Mouse (Mus musculus) yolk sac, embryonic 10.5 days (tissue): ENCODE results near the gene Rreb1.
A peak's percentile ranks its signal among the peaks of the same experiment; 100 is the strongest.

ENCODE experiments used
- DNase-seq: peaks from one replicate; pipeline ENCODE4 v3.0.0-alpha.2; 2017; ENCODE audit warnings: low spot score

Gene Rreb1

DNA sequence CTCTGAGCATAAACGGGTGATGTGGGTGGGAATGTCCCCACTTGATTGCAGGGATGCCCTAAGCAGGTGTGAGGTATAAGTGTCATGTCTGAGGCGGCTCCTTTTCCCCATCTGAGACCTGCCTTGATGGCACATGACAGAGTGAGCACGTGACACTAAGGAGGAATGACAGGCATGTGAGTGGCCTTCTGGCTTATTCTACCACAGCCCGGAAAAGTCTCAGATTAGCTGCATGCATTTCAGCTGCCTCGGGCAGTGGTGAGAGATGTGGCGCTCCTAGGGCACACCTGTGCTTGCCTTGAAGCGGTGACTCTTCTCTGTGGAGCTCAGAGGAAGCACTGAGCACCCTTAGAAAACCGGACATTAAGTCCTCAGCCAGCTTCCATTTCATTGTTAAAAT, 167.2 kb downstream of the Rreb1 start:
- no peak for DNase-seq

GRCm38 (mm10) chr13:37946734-37947133, 168.5 kb downstream of the Rreb1 start:
- peak; percentile 76 for DNase-seq

GRCm38 (mm10) chr13:37952981-37953380, 174.8 kb downstream of the Rreb1 start:
- DNase-seq: no peak

GRCm38 (mm10) chr13:37954318-37954717, 176.1 kb downstream of the Rreb1 start:
- DNase-seq: no peak

DNA sequence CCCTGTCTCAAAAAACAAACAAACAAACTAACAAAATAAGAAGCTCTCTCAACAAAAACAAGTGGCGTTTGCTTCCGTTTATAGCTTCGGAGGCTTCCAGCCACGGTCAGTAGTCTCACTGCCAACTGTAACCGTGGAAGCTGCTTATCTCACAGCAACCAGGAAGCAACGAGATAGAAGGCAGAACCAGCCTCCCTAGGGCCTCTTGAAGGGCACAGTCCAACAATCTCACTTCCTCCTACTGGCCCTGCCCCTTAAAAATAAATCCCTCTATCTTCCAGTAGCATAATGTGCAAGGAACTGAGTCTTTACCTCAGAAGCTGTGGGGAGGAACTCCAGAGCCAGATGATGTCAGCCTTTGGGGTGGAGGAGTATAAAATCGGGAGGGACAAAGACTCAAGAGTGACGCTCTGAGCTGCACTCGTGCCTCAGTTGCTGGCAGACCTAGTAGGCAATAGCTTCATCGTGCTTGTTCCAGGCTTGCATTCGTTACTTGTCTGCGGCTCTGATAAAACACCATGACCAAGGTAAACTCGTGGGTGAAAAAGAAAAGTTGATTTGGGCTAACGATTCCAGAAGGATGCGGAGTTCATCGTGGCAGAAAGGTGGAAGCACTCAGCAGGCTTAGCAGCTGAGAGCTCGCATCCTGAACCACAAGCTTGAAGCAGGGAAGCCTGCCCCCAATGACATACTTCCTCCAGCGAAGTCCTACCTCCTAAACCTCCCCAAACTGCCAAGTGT, 180.5 kb downstream of the Rreb1 start:
- DNase-seq: no peak

DNA sequence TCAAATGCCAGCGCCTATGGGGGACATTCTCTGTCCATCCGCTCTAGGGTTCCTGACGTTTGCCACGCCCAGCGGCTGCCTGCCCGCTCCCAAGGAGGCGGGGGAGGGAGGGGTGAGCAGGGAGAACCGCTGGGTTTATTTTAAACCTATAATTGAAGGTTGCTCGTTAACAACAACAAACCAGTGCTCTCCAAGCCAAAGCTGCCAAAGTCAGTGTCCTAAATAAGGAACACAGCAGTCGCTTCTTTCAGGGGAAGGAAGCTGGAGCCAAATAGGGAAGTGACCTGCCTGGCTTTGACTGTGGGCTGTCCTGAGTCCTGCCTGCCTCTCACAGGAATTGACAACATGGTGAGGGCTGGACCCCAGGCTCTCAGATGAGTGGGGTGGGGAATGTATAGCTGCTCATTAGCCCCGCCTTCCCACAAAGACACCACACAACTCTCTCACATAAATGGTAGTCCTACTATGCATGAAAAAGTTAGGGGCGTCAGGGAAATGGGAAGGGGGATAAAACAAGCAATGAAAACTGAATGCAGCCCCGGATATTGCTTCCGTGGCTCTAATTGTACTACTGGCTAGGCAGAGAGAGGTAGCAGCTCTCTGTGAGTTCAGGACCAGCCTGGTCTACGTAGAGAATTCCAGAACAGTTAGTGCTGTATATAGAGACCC, 181.2 kb downstream of the Rreb1 start:
- DNase-seq: no peak

DNA sequence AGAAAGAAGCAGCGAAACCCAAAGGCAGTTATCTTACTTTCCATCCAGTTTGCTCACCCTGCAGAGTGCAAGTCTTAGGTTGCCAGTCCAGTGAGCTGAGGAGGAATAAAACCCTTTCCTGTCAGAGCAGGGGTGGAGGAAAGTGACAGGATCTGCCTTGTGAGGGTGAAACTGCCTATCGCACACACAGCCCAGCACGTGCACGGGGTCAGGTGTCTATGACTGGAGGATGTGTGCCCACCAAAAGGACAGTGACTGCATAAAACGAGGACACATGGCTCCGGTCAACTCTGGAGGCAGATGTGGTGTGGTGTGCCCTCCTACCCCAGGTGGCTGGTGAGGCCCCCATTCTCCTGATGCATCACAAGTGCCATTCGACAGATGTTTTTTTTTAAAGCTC, 181.7 kb downstream of the Rreb1 start:
- no peak for DNase-seq

- DNase-seq: no peak
Measured at GRCm38 (mm10) chr13:37962541-37962940, 184.3 kb downstream of the Rreb1 start.

DNA sequence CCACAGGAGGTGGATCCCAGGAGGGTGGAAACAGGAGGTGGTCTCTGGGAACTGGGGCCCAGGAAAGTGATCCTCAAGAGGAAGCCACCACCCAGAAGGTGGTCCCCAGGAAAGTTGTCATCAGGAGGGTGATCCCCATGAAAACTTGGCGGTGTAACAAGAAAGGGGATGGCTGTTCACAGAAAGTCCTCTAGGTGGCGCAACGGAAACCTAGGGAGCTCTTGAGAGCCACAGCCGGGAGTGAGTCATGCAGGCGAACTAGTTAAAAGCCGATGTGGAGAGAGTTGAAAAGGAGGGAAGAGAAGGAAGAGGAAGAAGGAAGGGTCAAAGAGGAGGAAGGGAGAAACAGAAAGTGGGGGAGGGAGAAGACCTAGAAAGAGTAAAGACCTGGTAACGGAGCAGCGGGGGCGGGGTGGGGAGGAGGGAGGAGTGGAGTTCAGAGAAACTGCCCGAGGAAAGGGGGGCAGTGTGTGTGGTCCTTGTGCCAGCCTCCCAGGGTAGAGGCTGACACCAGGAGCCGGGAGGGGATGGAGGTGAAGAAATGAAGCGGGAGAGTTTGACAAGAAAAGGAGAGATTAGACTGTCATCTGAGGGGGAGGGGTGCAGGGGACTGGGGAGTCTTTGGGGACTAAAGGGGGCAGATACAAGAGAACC, 185.3 kb downstream of the Rreb1 start:
- DNase-seq: peak; percentile 73

GRCm38 (mm10) chr13:37964128-37965087, 186.2 kb downstream of the Rreb1 start:
- DNase-seq: no peak

DNA sequence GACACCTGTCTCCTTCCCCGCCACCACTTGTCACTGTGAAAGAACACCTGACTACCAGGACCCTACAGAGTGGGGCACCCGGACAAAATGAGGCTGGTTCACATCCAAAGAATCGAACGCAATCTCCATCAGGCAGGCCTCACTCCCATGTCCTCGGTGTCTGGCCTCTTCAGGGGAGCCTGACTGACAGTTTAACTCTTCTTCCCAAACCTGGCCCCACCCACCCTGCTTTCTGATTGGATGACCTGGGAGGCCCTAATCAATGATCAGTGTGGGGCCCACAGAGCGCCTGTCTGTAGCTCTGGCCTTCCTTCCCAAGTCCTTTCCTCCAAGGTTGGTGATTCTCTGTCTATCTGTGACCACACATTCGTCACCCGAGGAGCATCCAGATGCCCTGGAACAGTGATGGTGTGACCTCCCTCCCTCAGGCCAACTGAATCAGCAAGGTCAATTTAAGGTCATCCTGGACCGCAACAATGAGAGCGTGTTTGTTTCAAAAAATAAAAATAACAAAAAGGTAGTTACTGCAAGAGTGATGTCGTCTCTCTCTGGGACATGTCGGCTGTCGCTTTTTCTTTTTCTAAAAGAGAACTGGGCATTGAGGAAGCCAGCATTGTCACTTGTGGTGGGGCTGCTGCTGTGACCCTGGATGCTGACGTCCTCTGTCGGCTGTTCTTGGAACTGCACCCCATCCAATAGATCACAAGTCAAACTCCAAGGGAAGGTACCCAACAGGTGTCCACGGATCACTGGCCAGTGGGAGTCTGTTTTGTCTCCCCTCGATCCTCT, 187.1 kb downstream of the Rreb1 start:
- no peak for DNase-seq

DNA sequence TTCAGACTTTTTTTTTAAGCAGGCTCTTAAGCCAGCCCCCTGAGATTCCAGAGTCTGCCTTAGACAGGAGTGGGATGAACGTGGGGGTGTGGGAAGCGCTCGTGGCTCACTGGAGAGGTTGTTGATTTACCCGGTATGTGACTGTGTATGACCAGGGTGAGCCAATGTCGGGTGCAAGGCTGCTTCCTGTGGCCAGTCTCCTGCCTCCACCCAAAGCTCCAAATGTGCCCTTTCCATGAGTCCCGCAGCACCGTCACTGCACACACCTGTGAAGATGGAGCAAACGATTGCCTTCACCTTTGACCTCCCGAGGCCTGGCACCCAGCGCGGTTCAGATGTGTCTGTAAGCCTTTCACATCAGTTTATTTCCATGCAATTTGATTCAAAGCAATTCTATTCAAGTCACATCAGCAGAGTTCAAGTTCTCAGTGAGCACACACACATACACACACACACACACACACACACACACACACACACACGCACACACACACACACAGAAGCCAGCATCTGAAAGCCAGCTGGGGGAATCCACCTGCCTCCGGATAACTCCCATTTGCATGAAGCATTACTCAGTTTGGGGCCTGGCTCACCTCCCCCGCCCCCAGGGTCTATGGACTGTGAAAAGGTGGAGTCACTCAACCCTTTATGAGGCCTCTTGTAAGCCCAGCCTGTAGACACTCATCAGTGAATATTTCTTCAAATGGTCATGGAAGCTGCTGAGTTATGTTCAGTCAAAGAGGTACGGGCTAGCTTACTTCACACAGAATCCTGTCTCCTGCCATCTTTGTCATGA, 188.3 kb downstream of the Rreb1 start:
- DNase-seq: no peak

- no peak for DNase-seq
Measured at GRCm38 (mm10) chr13:37967052-37967437, 188.8 kb downstream of the Rreb1 start.

DNA sequence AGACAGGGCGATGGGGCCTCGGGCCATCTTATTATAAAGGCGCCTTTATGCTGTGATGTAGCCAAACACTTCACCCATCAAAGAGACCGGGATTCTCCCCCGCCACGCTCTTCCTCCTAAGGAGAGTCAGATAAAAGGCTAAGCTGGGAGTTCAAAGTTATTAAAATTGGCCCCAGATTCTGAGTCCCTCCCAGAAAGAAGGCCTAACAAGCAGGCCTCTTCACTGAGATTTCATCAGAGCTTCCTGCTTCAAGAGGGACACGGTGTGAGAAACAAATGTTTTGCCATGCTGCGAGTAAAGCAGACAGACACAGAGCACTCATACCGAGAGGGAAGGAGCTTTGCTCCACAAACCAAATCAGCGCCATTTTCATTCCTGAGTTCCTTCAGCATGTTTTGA, 189.4 kb downstream of the Rreb1 start:
- DNase-seq: no peak

DNA sequence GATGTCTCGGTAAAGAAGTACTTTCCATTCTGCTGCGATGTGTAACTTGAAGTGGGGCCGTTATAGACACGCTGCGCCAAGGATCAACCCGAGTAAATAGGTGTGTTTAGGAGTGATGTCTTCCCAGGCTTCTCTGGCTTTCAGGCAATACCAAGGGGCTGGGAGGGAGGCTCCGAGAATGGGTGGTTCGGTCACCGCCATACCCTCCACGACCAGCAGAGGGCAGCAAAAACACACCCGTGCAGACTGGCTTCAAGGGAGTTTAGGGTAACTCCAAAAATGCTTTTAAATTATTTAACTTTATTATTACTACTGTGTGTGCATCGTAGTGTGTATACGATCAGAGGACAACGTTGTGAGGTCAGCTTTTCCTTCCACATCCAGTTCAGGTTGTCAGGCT, 191.1 kb downstream of the Rreb1 start:
- DNase-seq: peak; percentile 71

- no peak for DNase-seq
Measured at GRCm38 (mm10) chr13:37969988-37970387, 191.8 kb downstream of the Rreb1 start.

- DNase-seq: no peak
Measured at GRCm38 (mm10) chr13:37970887-37971530, 192.8 kb downstream of the Rreb1 start.

GRCm38 (mm10) chr13:37974036-37974435, 195.8 kb downstream of the Rreb1 start:
- DNase-seq: no peak

- DNase-seq: no peak
Measured at GRCm38 (mm10) chr13:37974731-37975130, 196.5 kb downstream of the Rreb1 start.

GRCm38 (mm10) chr13:37979506-37979905, 201.3 kb downstream of the Rreb1 start:
- DNase-seq: no peak
